Mouse (Mus musculus) heart, postnatal 0 days (tissue): ENCODE results near the gene Zscan4-ps3. TPM values are rescaled to one million over a fixed set of nuclear protein-coding genes. Genes with fewer than 3 reads are reported as not detected.
"Not testable (repeated sequence)": the region's sequence is repeated elsewhere in the genome, so short reads cannot be mapped to it uniquely, and the experiment has no call there.

ENCODE experiments used
- ATAC-seq: fragments of 200-750 bp; cut with Nextera tagmentation; 2 replicates; pipeline ENCODE4 v1.8.0; 2017; ENCODE audit warnings: low read depth, moderate number of reproducible peaks, moderate library complexity; ENCODE audit not compliant: insufficient read depth
- DNase-seq: peaks from one replicate; pipeline ENCODE4 v3.0.0-alpha.2; 2016; ENCODE audit warnings: low spot score
- H3K27ac ChIP-seq: fragments of 300-500 bp; sonication (generic); 2 replicates; pipeline ENCODE4 v1.5.1; 2014; ENCODE audit warnings: low read depth, mild to moderate bottlenecking
- H3K27me3 ChIP-seq: fragments of 300-500 bp; sonication (generic); 2 replicates; pipeline ENCODE4 v1.6.1; 2014; ENCODE audit warnings: low read length, mixed read lengths; ENCODE audit not compliant: control insufficient read depth, insufficient read depth
- H3K36me3 ChIP-seq: fragments of 300-500 bp; sonication (generic); replicated peaks from 2 replicates; pipeline ENCODE4 v1.6.1; 2014; ENCODE audit warnings: low read length, mixed read lengths; ENCODE audit not compliant: control insufficient read depth, insufficient read depth
- H3K4me1 ChIP-seq: fragments of 300-500 bp; sonication (generic); 2 replicates; pipeline ENCODE4 v1.6.1; 2014; ENCODE audit warnings: antibody characterized with exemption; ENCODE audit not compliant: control insufficient read depth, insufficient read depth
- H3K4me2 ChIP-seq: fragments of 300-500 bp; sonication (generic); 2 replicates; pipeline ENCODE4 v1.6.1; 2014; ENCODE audit warnings: low read depth, mild to moderate bottlenecking, low read length, moderate library complexity
- H3K4me3 ChIP-seq: fragments of 300-500 bp; sonication (generic); 2 replicates; pipeline ENCODE4 v1.5.1; 2014; ENCODE audit warnings: low read depth, low read length
- H3K9ac ChIP-seq: fragments of 300-500 bp; sonication (generic); replicated peaks from 2 replicates; pipeline ENCODE4 v1.6.1; 2014; ENCODE audit warnings: low read depth, low read length, mixed read lengths
- H3K9me3 ChIP-seq: fragments of 300-500 bp; sonication (generic); replicated peaks from 2 replicates; pipeline ENCODE4 v1.6.1; 2016; ENCODE audit warnings: low read length; ENCODE audit not compliant: control insufficient read depth
- WGBS: fragments of 180-500 bp; shearing (Covaris S2); extraction: QIAGEN DNeasy Blood & Tissue Kit; methylation state at CpG from one replicate; pipeline ENCODE4 v1.1.7; 2014; 5-methylcytosine and 5-hydroxymethylcytosine counted together
- polyA plus RNA-seq: library from polyadenylated mRNA; unstranded; fragments of >200 nt; fragmentation: Nextera tagmentation; extraction: Ambion mirVana; gene quantifications from 2 replicates; pipeline ENCODE4 v1.2.1, GENCODE M21; 2015
- total RNA-seq: library from RNA; depleted of rRNA; stranded (reverse); fragments of >200 nt; gene quantifications from 2 replicates; pipeline ENCODE4 v1.2.3, GENCODE M21; 2014; ENCODE audit warnings: low replicate concordance; rRNA removed

The Zscan4-ps3 gene
- total RNA-seq (not detected in 2 replicates), polyA plus RNA-seq (not detected in 2 replicates)

DNA sequence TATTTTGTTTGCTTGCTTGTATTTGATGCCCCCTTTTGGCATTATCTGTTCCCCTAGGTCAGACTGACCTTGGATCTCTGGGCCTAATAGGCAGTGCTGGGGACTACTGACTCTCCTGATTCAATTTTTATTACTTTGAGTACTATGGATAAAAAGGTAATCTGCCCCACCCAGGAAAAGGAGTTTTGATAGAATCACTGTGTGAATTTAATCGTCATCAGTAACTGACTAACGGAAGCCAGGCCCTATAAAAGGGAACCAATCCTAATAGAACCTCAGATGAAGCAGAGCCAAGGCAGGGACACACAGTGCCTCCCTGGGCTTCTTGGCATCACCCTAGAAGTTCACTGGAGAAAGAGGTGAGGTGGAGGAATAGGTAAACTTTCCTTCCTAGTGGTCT lies at the start of gene Zscan4-ps3:
Zscan4-ps3 (plus strand) TSS at position 301 of the 400 bp plus-strand sequence.
- H3K4me2 ChIP-seq, H3K4me3 ChIP-seq, DNase-seq, H3K9ac ChIP-seq, H3K9me3 ChIP-seq, H3K36me3 ChIP-seq, ATAC-seq, H3K4me1 ChIP-seq, H3K27ac ChIP-seq, H3K27me3 ChIP-seq: not testable (repeated sequence)
- WGBS: 63% methylated on average over 2 of the region's 2 CpGs

DNA sequence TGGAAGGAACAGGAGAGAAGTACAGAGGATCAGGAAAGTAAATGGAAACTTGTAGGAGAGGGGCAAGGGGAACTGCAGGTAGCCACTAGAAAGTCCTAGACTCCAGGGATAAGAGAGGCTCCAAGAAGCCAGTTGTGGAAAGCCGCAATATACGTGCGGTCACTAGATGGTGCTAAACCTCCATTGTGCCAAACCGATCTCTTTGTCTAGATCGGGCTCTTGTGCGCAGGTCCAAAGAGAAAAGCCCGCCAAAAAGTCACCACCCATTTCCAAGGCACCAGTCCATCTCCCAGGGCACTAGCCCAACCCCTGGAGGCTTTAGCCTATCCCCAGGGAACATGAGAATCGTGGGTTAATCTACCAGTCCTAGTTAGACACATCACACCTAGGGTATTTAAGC lies 8.0 kb downstream of the Zscan4-ps3 start:
- not testable (repeated sequence) for H3K4me2 ChIP-seq, DNase-seq, H3K4me3 ChIP-seq, H3K27me3 ChIP-seq, H3K9me3 ChIP-seq, H3K36me3 ChIP-seq, H3K4me1 ChIP-seq, ATAC-seq, H3K27ac ChIP-seq, H3K9ac ChIP-seq
- WGBS: 10% methylated on average over 8 of the region's 8 CpGs

Other genes with a start within 250 kb of the Zscan4-ps3 start
- gene Zscan4f, start 211.4 kb upstream of the Zscan4-ps3 start, total RNA-seq: not detected in 2 replicates
- gene Zscan4f, start 211.4 kb upstream of the Zscan4-ps3 start, polyA plus RNA-seq: not detected in 2 replicates
- not detected in 2 replicates for gene Zscan4-ps2, start 95.0 kb upstream of the Zscan4-ps3 start, total RNA-seq
- gene Zscan4-ps2, start 95.0 kb upstream of the Zscan4-ps3 start, polyA plus RNA-seq: not detected in 2 replicates
- gene Vmn1r72, start 70.8 kb downstream of the Zscan4-ps3 start, total RNA-seq: not detected in 2 replicates
- not detected in 2 replicates for gene Vmn1r72, start 70.8 kb downstream of the Zscan4-ps3 start, polyA plus RNA-seq
- not detected in 2 replicates for gene Vmn1r73, start 121.0 kb downstream of the Zscan4-ps3 start, total RNA-seq
- not detected in 2 replicates for gene Vmn1r73, start 121.0 kb downstream of the Zscan4-ps3 start, polyA plus RNA-seq
- gene Vmn1r74, start 224.7 kb downstream of the Zscan4-ps3 start, total RNA-seq: not detected in 2 replicates
- gene Vmn1r74, start 224.7 kb downstream of the Zscan4-ps3 start, polyA plus RNA-seq: not detected in 2 replicates